Mouse (Mus musculus): Measurements from ENCODE around the gene Tmem42. TPM values are rescaled to one million over a fixed set of nuclear protein-coding genes. Genes with fewer than 3 reads are reported as not detected.

Gene Tmem42
- polyA plus RNA-seq, 1 experiment from 2014 or later = 16.8 TPM

DNA sequence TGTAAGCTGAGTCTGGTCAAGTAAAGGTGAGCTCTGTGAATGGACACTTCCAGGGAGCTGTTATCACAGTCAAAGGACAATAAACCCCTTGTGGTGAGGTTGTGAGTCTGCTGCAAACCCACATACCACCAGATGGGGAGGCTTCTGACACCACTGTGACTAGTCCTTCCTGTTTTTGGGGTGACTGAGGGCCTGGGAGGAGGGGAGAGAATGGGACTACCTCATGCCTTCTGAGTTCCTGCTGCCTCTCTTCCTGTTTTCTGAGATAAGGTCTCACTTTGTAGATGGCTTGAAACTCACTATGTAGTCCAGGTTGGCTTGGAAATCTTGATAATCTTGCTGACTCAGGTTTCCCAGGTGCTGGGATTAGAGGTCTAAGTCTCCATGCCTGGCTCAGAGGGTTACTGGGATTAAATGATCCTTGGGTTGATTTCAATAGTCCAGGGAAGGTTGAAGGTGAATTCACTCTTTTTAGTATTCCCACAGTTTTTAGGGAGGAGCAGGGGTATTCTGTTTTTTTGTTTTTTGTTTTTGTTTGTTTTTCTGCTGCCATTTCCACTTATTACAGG is 37.7 kb downstream of the Tmem42 start:
- Histone ChIP-seq H3K4me2 (no peak overlapping the region), H3K27me3 (replicated peaks) (no peaks in the 10 kb centered on the region), H3K9me3 (replicated peaks) (no peaks in the 10 kb centered on the region), H3K9ac (no peak overlapping the region), H3K36me3 (no peaks in the 10 kb centered on the region), H3K27ac (ENCODE audit: poor library complexity, severe bottlenecking) (no peak overlapping the region), H3K4me3 (no peak overlapping the region), H3K4me1 (replicated peaks) (peaks cover 9% of the 10 kb centered on the region)
- ATAC-seq (ENCODE audit: insufficient number of reproducible peaks, low FRiP score) = no peak

DNA sequence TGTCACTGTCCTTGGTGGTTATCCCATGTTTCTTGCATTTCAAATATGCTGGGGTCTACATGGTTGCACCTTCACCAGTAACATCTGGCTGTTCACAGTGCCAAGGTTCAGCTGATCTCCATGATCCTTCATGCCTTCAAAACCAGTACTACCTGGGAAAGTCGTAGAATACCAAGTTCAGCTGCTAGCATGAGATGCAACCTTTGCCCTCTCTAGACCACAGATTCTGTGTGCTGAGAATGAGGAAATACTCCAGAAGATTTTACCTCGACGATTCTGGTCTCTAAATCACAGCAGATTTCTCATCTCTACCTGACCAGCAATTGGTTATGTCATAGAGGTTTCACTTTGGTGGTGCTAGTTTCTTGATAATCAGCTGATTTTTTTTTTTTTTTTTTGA is 39.0 kb downstream of the Tmem42 start:
- H3K4me2 ChIP-seq = no peak overlapping the region
- no peak for ATAC-seq (ENCODE audit: insufficient number of reproducible peaks, low FRiP score)
- H3K4me3 ChIP-seq = no peak overlapping the region
- H3K9ac ChIP-seq = no peak overlapping the region
- no peaks in the 10 kb centered on the region for H3K27me3 ChIP-seq (replicated peaks)
- no peaks in the 10 kb centered on the region for H3K36me3 ChIP-seq
- 62% methylated on average over 3 of the region's 3 CpGs for WGBS
- H3K27ac ChIP-seq (ENCODE audit: poor library complexity, severe bottlenecking) = no peak overlapping the region
- H3K4me1 ChIP-seq (replicated peaks) = peaks cover 7% of the 10 kb centered on the region
- no peaks in the 10 kb centered on the region for H3K9me3 ChIP-seq (replicated peaks)

Other genes starting within 250 kb of the Tmem42 start
- gene Tcaim, start 215.8 kb upstream of the Tmem42 start, polyA plus RNA-seq (2016; fragmentation: Nextera tagmentation; extraction: Ambion mirVana) = 4.6 and 5.5 TPM in 2 replicates
- gene Gm35549, start 177.3 kb upstream of the Tmem42 start, polyA plus RNA-seq (2016; fragmentation: Nextera tagmentation; extraction: Ambion mirVana) = 0.58 TPM in 1 of 2 replicates, not detected in the other
- 59.0 and 60.3 TPM in 2 replicates for gene Zfp445, start 155.3 kb upstream of the Tmem42 start, polyA plus RNA-seq (2016; fragmentation: Nextera tagmentation; extraction: Ambion mirVana)
- 2.5 and 2.8 TPM in 2 replicates for gene Zkscan7, start 135.6 kb upstream of the Tmem42 start, polyA plus RNA-seq (2016; fragmentation: Nextera tagmentation; extraction: Ambion mirVana)
- 12.0 and 14.0 TPM in 2 replicates for gene Zfp105, start 98.3 kb upstream of the Tmem42 start, polyA plus RNA-seq (2016; fragmentation: Nextera tagmentation; extraction: Ambion mirVana)
- 21.8 and 23.2 TPM in 2 replicates for gene 1110059G10Rik, start 70.3 kb upstream of the Tmem42 start, polyA plus RNA-seq (2016; fragmentation: Nextera tagmentation; extraction: Ambion mirVana)
- 27.5 and 32.6 TPM in 2 replicates for gene Kif15, start 70.3 kb upstream of the Tmem42 start, polyA plus RNA-seq (2016; fragmentation: Nextera tagmentation; extraction: Ambion mirVana)
- 0.33 and 0.60 TPM in 2 replicates for gene Tgm4, start 13.4 kb downstream of the Tmem42 start, polyA plus RNA-seq (2016; fragmentation: Nextera tagmentation; extraction: Ambion mirVana)
- 62.2 and 64.5 TPM in 2 replicates for gene Zdhhc3, start 91.9 kb downstream of the Tmem42 start, polyA plus RNA-seq (2016; fragmentation: Nextera tagmentation; extraction: Ambion mirVana)
- gene Exosc7, start 91.9 kb downstream of the Tmem42 start, polyA plus RNA-seq (2016; fragmentation: Nextera tagmentation; extraction: Ambion mirVana) = 69.6 and 71.3 TPM in 2 replicates
- not detected in 2 replicates for gene Clec3b, start 129.6 kb downstream of the Tmem42 start, polyA plus RNA-seq (2016; fragmentation: Nextera tagmentation; extraction: Ambion mirVana)
- gene Cdcp1, start 194.7 kb downstream of the Tmem42 start, polyA plus RNA-seq (2016; fragmentation: Nextera tagmentation; extraction: Ambion mirVana) = 0.09 and 0.18 TPM in 2 replicates
- 5.1 and 8.1 TPM in 2 replicates for gene Tmem158, start 239.4 kb downstream of the Tmem42 start, polyA plus RNA-seq (2016; fragmentation: Nextera tagmentation; extraction: Ambion mirVana)

Data from heart, embryonic 12.5 days (tissue).